Mouse (Mus musculus): ENCODE results near the gene Tmem236.
"Not testable (repeated sequence)": the region's sequence is repeated elsewhere in the genome, so short reads cannot be mapped to it uniquely, and the experiment has no call there.

The Tmem236 gene

GRCm38 (mm10) chr2:14191601-14192000, 17.3 kb downstream of the Tmem236 start:
- no peak for DNase-seq (ENCODE audit: low read depth in 2 of 2, low spot score in 2 of 2)

DNA sequence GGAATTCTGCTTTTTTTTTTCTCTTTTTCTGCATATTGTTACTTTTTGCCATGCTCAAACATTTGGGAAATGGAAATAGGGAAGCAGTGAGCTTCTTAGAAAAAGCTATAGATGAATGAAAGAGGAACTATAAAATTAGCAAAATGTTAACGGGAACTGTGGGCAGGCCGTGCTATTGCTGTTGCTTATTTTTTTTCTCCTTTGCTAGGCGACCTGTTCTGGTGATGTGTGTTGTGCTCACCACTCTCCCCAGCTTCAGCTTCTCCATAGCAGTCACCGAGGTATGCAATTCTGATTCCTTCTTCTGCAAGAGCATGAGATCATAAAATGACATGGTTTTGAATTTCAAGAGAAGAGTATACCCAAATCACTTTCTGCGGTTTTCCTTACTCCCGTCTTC, 17.7 kb downstream of the Tmem236 start:
- DNase-seq (ENCODE audit: low read depth in 2 of 2, low spot score in 2 of 2) = no peak

- not testable (repeated sequence) for DNase-seq (ENCODE audit: low read depth in 2 of 2, low spot score in 2 of 2)
Measured at GRCm38 (mm10) chr2:14198325-14198903, 24.1 kb downstream of the Tmem236 start.

GRCm38 (mm10) chr2:14199621-14200020, 25.3 kb downstream of the Tmem236 start:
- no peak for DNase-seq (ENCODE audit: low read depth in 2 of 2, low spot score in 2 of 2)

GRCm38 (mm10) chr2:14200879-14201445, 26.6 kb downstream of the Tmem236 start:
- DNase-seq (ENCODE audit: low read depth in 2 of 2, low spot score in 2 of 2) = not testable (repeated sequence)

DNA sequence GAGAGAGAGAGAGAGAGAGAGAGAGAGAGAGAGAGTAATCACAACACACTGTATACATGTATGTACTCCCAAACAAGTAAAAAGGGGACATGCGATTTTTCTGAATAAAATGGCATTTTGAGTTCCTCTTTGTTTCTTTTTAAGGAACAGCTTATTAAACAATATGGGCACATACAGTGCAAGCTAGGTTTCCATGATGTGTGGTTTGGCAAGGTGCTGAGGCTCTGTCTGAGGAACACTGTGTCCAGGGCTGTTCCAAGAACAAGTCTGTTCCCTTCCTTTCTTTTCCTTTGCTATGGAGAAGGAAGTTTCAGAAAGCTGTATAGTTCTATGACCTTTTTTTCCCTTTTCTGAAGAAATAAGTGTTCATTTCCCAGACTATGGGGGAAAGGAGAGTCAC, 30.0 kb downstream of the Tmem236 start:
- no peak for DNase-seq (ENCODE audit: low read depth in 2 of 2, low spot score in 2 of 2)

DNA sequence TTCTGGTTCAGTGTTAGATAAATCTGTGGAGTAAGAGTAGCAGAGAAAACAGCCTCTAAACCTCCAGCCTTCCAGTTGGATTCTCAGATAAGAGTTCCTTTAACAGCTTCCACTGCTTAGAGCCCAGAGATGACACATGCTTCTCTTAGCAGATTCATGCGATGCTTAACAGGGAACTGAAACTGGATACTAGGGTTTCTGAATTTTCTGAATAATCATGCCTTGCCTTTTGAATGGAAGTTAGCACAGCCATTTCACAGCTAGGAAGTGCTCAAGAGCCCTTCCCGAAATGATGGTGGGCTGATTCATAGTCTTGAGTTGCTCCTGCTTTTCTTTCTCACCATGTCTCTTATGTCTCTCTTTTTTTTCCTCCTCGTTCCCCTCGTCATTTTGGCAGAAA, 32.5 kb downstream of the Tmem236 start:
- no peak for DNase-seq (ENCODE audit: low read depth in 2 of 2, low spot score in 2 of 2)

GRCm38 (mm10) chr2:14210731-14211130, 36.4 kb downstream of the Tmem236 start:
- DNase-seq (ENCODE audit: low read depth in 2 of 2, low spot score in 2 of 2) = no peak

- DNase-seq (ENCODE audit: low read depth in 2 of 2, low spot score in 2 of 2) = no peak
Measured at GRCm38 (mm10) chr2:14211606-14212005, 37.3 kb downstream of the Tmem236 start.

GRCm38 (mm10) chr2:14214764-14215163, 40.4 kb downstream of the Tmem236 start:
- DNase-seq (ENCODE audit: low read depth in 2 of 2, low spot score in 2 of 2) = no peak

GRCm38 (mm10) chr2:14216653-14217052, 42.3 kb downstream of the Tmem236 start:
- DNase-seq (ENCODE audit: low read depth in 2 of 2, low spot score in 2 of 2) = no peak

DNA sequence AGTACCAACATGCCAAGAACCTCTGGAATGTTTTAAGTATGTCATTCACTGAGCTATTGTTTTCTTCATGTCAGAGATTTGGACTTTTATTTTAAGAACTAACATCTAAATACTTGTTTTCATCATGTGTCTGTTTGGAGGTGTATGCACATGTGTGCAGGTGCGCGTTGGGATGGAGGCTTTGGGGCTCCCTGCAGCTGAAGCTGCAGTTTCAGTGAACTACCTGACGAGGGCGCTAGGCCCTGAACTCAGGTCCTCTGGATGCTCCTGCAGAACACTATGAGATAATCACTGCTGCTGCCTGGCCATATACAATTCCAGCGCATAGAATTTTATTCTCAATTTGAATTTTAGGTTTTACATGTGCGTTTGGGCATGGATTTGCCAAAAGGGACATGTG, 43.8 kb downstream of the Tmem236 start:
- DNase-seq (ENCODE audit: low read depth in 2 of 2, low spot score in 2 of 2) = no peak

DNA sequence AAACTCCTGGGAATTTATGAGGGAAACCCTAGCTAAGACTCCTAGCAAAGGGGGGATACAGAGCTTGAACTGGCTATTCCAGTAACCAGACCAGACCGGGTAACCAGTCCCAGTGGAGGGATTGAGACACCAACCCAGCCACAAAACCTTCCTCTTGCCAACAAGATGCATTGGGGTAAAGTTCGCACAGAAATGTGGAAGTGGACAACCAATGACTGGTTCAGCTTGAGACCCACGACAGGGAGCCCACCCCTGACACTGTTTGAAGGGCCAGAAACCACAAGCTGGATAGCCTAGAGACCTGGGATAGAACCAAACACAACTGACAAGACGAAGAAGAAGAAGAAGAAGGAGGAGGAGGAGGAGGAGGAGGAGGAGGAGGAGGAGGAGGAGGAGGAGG, 50.1 kb downstream of the Tmem236 start:
- DNase-seq (ENCODE audit: low read depth in 2 of 2, low spot score in 2 of 2) = no peak

GRCm38 (mm10) chr2:14228495-14228894, 54.2 kb downstream of the Tmem236 start:
- no peak for DNase-seq (ENCODE audit: low read depth in 2 of 2, low spot score in 2 of 2)

DNA sequence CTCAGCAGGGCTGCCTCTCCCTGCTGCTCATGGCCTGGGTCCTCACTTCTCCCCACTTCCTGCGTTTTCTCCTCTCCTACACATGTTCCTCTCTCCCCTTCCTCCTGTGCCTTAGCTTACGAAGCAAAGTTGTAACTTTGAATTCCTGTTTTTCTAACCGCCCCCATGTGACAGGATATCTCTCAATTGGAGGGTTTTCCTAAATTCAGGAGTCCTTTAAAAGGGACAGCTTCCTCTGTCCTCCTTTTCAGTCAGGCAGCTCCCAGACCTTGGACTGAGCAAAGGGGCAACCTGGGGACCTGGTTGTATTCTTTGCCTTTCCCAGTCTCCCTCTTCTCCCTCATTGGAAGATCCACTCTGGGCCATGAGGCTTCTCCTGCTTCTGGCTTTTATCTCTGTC, 54.8 kb downstream of the Tmem236 start, which contains the start of gene Mrc1:
TSS of gene Mrc1 (plus strand) at position 244 of the 400 bp plus-strand sequence.
- no peak for DNase-seq (ENCODE audit: low read depth in 2 of 2, low spot score in 2 of 2)

DNA sequence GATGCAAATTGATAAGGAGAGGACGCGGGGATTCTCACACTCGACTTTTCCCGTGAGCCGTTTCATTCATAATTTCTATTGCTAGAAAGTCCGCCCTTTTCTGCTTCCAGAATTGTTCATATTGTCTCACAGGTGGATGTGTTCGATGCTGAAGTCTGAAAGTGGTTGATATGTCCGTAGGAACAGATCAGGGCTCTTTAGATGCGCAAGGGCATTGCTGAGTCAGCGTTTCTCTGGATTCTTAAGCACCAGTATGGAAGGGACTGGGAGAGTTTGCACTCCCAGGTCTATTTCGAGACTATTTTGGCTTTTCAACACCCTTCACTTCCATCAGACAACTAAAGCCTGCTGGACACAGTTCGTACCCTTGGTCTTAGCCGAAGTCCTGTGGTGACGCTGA, 55.7 kb downstream of the Tmem236 start:
- DNase-seq (ENCODE audit: low read depth in 2 of 2, low spot score in 2 of 2) = no peak

GRCm38 (mm10) chr2:14232897-14233296, 58.6 kb downstream of the Tmem236 start:
- DNase-seq (ENCODE audit: low read depth in 2 of 2, low spot score in 2 of 2) = no peak

- DNase-seq (ENCODE audit: low read depth in 2 of 2, low spot score in 2 of 2) = no peak
Measured at GRCm38 (mm10) chr2:14233983-14234382, 59.7 kb downstream of the Tmem236 start.

DNA sequence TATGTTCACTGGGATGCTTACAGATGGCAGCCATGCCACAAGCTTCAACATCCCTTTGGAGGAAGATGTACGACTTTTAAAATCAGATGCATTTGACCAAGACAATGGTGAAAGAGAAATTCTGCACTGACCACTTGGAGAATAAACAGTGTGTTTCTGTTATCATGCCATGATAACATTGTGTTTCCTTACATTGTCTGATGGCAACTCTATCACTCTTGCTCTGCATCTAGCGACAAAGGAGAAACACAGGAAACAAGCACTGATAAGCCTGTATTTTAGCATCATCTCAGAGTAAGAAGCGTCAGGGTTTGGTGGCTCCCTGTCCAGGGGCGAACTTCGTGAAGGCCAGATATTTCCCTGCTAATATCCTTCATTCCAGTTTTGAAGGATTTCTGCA, 61.0 kb downstream of the Tmem236 start:
- no peak for DNase-seq (ENCODE audit: low read depth in 2 of 2, low spot score in 2 of 2)

DNA sequence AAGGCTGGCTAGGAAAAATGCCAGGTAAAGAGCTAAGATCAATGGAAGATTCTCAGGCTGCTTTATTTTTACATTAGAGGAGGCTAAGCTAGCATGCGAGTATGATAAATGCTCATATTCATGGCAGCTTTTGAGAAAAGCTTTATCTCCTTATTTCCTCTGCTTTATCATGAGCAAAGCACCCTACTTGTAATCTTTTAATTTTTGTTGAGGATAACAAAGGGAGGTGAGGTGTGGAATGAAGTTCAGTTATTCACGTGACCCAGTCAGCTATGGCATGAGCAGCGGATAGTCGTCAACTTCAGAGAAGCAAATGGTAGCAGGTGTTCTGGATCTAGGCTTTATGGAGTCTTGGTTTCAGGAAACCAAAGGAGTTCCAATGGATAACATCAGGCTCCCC, 62.6 kb downstream of the Tmem236 start:
- DNase-seq (ENCODE audit: low read depth in 2 of 2, low spot score in 2 of 2) = no peak

DNA sequence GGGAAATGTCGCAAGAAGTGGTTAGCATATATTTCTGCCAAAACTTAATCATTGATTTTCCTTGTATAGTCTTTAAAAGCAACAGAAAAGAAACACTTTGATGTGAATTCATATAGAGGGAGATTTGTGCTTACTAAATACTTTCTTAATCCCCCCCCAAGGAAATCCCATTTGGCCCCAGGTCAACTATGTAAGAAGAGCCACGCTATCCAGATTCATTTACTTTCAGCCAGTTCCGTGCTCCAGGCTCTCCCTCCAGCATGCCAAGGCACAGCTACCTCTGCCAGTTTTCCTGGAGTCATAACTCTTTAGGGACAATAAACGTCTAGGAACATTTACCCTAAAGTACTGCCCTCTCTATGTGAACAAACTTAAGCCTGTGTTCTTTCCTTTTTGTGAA, 63.4 kb downstream of the Tmem236 start:
- DNase-seq (ENCODE audit: low read depth in 2 of 2, low spot score in 2 of 2) = no peak

DNA sequence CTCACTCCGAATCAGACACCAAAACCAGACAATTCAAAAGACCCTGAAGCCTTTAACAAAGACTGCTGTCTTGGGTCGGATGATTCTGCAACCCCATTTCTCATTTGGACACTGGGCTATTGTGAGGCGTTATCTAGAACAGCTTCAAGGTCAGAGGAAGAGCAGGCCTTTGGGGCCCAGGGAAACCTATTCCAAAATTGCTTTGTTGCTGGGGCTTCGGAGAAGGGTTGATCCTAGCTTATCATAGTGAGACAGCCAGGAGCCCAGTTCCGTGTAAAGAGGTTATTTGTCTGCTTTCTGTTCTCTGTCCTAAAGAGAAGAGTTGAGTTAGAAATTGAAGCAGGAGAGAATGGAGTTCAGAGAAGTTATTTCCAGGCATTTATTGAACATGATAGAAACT, 64.8 kb downstream of the Tmem236 start:
- DNase-seq (ENCODE audit: low read depth in 2 of 2, low spot score in 2 of 2) = no peak

- no peak for DNase-seq (ENCODE audit: low read depth in 2 of 2, low spot score in 2 of 2)
Measured at GRCm38 (mm10) chr2:14244157-14244556, 69.8 kb downstream of the Tmem236 start.

All from CD8-positive naive resting alpha-beta T cell, adult 2 months (primary cell).